Mouse (Mus musculus) liver, postnatal 0 days (tissue): ENCODE data around the gene Sacm1l.
A peak's percentile ranks its signal among the peaks of the same experiment; 100 is the strongest.

Experiments
- CTCF ChIP-seq: sonication (generic); IDR thresholded peaks from 2 replicates; pipeline ENCODE4 v1.5.1; 2016; ENCODE audit warnings: antibody characterized with exemption, low read depth
- EP300 ChIP-seq: IDR thresholded peaks from 2 replicates; pipeline ENCODE4 v1.6.1; 2016; ENCODE audit warnings: antibody characterized with exemption, low read depth, mild to moderate bottlenecking

GRCm38 (mm10) chr9:123525095-123525494 lies 4.5 kb upstream of the Sacm1l start:
- TF ChIP-seq CTCF (peak; percentile 82), EP300 (no peak)
